Mouse (Mus musculus) midbrain, embryonic 15.5 days (tissue): ENCODE measurements at regions not wholly inside any gene's neighbourhood (a gene's known extent, or its start where the extent isn't known, plus 50 kb on each side); places are given as distances from the start of the nearest gene placed in this dataset.

ENCODE experiments used
- ATAC-seq: fragments of 200-750 bp; cut with Nextera tagmentation; replicated peaks from 2 replicates; pipeline ENCODE4 v1.8.0; 2017; ENCODE audit warnings: moderate TSS enrichment
- H3K27ac ChIP-seq: fragments of 300-500 bp; sonication (generic); 2 replicates; pipeline ENCODE4 v1.5.1; 2015; ENCODE audit warnings: mild to moderate bottlenecking, inconsistent platforms
- H3K27me3 ChIP-seq: fragments of 300-500 bp; sonication (generic); replicated peaks from 2 replicates; pipeline ENCODE4 v1.6.1; 2015; ENCODE audit warnings: inconsistent platforms
- H3K36me3 ChIP-seq: fragments of 300-500 bp; sonication (generic); replicated peaks from 2 replicates; pipeline ENCODE4 v1.6.1; 2015; ENCODE audit warnings: inconsistent platforms
- H3K4me1 ChIP-seq: fragments of 300-500 bp; sonication (generic); 2 replicates; pipeline ENCODE4 v1.6.1; 2015; ENCODE audit warnings: inconsistent platforms
- H3K4me2 ChIP-seq: fragments of 300-500 bp; sonication (generic); 2 replicates; pipeline ENCODE4 v1.6.1; 2015; ENCODE audit warnings: inconsistent platforms, mild to moderate bottlenecking, moderate library complexity
- H3K4me3 ChIP-seq: fragments of 300-500 bp; sonication (generic); 2 replicates; pipeline ENCODE4 v1.5.1; 2015; ENCODE audit warnings: mild to moderate bottlenecking, inconsistent platforms
- H3K9ac ChIP-seq: fragments of 300-500 bp; sonication (generic); 2 replicates; pipeline ENCODE4 v1.6.1; 2015; ENCODE audit warnings: mild to moderate bottlenecking, inconsistent platforms
- H3K9me3 ChIP-seq: fragments of 300-500 bp; sonication (generic); 2 replicates; pipeline ENCODE4 v1.6.1; 2016; ENCODE audit warnings: inconsistent platforms
- WGBS: fragments of 180-500 bp; shearing (Covaris S2); methylation state at CpG from one replicate; pipeline ENCODE4 v1.1.7; 2015; ENCODE audit warnings: mixed read lengths; 5-methylcytosine and 5-hydroxymethylcytosine counted together

- no peaks in the 10 kb centered on the region for H3K36me3 ChIP-seq
- no peak overlapping the region for H3K4me3 ChIP-seq
- no peak overlapping the region for H3K27ac ChIP-seq
- ATAC-seq: no peak
- H3K9ac ChIP-seq: no peak overlapping the region
- H3K4me1 ChIP-seq: peaks cover 7% of the 10 kb centered on the region; the same call in 1 of the 2 replicates
- H3K9me3 ChIP-seq: no peaks in the 10 kb centered on the region
- 70% methylated on average over 2 of the region's 2 CpGs for WGBS
- H3K27me3 ChIP-seq: no peaks in the 10 kb centered on the region
- no peak overlapping the region for H3K4me2 ChIP-seq
These were observed 259.8 kb upstream of the Camk1g start for GRCm38 (mm10) chr1:193629887-193630286.

DNA sequence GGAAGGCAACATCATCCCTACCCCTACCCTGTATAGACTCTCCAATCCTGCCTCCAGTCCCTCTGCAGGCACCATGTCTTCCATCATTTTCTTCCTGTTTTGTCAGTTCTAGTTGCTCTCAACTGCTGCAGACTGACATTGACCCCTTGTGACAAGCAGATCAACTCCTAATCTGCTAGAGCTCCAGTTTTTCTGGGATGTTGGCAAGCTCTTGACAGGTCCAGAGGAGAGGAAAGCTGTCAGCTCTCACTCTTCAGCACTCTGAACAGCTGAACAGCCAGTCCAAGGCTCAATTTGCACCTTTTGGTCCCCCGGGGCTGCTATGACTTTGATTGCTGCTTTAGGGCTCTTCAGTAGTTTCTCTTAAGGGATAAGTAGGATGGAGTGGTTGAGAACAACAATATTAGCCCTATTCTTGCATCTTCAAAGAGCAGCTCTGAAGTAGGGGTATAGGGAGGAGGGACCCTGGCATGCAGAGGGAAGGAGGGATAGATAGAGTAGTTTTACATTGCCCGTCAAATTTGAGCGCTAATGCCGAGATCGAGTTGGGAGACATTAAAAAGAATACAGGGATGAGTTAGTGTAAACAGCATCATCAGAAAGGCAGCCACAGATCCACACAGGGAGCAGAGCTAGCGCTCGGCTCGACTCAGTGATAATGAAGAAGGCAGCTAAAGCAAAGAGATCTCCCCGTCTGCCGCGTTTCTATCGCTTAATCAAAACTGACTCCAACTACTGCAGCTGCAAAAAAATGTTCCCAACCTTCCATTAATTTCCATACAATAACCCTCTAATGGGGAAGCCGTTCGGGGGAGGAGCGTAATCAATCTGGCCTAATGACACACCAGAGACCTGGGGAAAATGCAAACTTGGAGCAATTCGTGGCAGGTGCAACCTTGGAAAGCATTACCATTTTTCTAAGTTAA is 257.1 kb upstream of the Camk1g start:
- 53% methylated on average over 16 of the region's 16 CpGs for WGBS
- H3K27ac ChIP-seq: 0 out of 2 replicates have a peak overlapping the region, but pooled peaks have one; percentile 2
- H3K9ac ChIP-seq: no peak overlapping the region
- 0 out of 2 replicates have a peak overlapping the region, but pooled peaks have one; percentile 2 for H3K4me2 ChIP-seq
- ATAC-seq: peak; percentile 69
- H3K27me3 ChIP-seq: no peaks in the 10 kb centered on the region
- no peaks in the 10 kb centered on the region for H3K36me3 ChIP-seq
- H3K4me1 ChIP-seq: peaks cover 7% of the 10 kb centered on the region; the same call in 1 of the 2 replicates
- no peaks in the 10 kb centered on the region for H3K9me3 ChIP-seq
- no peak overlapping the region for H3K4me3 ChIP-seq

DNA sequence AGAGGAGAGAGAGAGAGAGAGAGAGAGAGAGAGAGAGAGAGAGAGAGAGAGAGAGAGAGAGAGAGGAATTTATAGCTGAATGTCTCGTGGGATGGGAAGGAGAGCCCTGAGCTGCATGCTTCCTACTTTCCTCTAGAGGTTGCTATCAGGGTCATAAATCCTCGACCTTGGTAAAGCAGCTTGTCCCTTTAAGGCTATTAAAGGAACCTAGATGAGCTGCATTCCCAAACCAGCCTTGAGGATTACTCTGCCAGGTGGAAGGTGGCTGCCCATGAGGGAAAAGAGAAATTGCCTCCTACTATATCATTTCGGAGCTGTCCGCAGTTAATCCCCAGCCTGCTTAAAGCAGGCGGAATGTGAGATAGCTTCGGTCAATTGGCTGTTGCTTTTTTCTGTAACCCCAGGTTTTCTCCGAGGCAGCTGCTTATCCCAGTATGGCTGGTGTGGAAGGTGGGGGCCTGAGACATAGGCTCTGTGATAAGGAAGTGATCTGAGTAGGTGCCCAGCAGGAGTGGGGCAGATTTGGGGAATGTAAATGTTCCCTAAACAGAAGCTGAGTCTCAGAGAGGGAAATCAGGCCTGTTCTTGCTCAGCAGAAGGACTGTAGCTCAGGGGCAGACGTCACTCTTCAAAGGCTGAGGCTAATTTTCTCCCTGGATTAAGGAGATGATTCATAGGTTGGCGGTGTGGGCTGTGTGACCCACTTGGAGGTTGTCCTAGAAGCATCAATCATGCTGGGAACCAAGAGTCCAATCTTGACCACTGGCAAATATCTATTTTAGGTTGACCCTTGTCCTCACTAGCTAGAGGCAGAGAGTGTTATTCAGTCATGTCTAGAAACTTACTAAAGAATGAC is 255.2 kb upstream of the Camk1g start:
- Histone ChIP-seq H3K4me1 (peaks cover 7% of the 10 kb centered on the region; the same call in 1 of the 2 replicates), H3K4me3 (no peak overlapping the region), H3K27me3 (no peaks in the 10 kb centered on the region), H3K27ac (no peak overlapping the region), H3K36me3 (no peaks in the 10 kb centered on the region), H3K9me3 (no peaks in the 10 kb centered on the region), H3K4me2 (no peak overlapping the region), H3K9ac (no peak overlapping the region)
- WGBS: 20% methylated on average over 9 of the region's 9 CpGs
- 0 out of 2 replicates have a peak, but pooled peaks have one; percentile 30 for ATAC-seq

DNA sequence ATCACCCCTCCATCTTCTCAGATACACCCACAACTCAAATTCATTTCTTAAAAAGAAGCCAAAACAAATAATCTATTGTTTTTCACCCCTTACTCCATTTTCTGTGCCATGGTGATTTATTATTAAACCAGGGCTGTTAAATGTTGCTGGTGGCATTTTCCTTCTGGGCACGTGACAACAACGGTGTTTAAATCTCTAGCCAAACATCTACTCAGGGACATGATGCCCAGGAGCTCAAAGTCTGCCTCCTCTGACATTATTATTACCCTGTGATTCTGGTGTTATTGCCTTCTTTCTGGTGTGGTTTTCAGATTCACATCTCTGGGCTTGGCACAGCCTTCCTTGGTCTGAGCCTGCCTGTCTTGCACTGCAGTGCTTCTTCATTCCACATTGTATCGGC is 253.5 kb upstream of the Camk1g start:
- Histone ChIP-seq H3K27ac (no peak overlapping the region), H3K27me3 (no peaks in the 10 kb centered on the region), H3K4me2 (no peak overlapping the region), H3K4me3 (no peak overlapping the region), H3K9me3 (no peaks in the 10 kb centered on the region), H3K4me1 (peaks cover 7% of the 10 kb centered on the region; the same call in 1 of the 2 replicates), H3K36me3 (no peaks in the 10 kb centered on the region), H3K9ac (no peak overlapping the region)
- 82% methylated on average over 3 of the region's 3 CpGs for WGBS
- no peak for ATAC-seq

GRCm38 (mm10) chr1:193618250-193618649 is 248.2 kb upstream of the Camk1g start:
- Histone ChIP-seq H3K27me3 (no peaks in the 10 kb centered on the region), H3K9ac (no peak overlapping the region), H3K4me2 (no peak overlapping the region), H3K27ac (no peak overlapping the region; the same call in 1 of the 2 replicates), H3K36me3 (no peaks in the 10 kb centered on the region), H3K4me3 (no peak overlapping the region), H3K4me1 (no peaks in the 10 kb centered on the region), H3K9me3 (no peaks in the 10 kb centered on the region)
- ATAC-seq: no peak
- WGBS: 61% methylated on average over 8 of the region's 8 CpGs

DNA sequence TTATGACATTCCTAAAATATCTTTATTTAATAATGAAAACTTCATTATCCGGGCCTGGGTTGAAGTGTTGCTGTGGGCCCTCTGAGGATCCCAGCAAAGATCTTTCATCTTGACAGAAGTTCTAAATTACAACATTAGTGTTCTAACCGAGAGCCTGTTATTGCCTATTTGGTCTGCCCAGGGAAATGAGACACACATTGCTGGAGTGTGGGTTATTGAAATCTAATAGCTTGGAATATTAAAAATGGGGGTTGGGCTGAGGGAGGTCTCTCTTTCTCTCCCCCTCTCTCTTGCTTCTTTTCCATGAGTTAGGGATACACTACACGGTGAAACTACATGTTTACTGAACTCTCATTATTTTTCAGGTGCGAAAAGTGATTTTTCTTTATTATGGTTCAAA is 240.4 kb upstream of the Camk1g start:
- ATAC-seq: no peak
- no peak overlapping the region for H3K9ac ChIP-seq
- no peaks in the 10 kb centered on the region for H3K4me1 ChIP-seq
- H3K9me3 ChIP-seq: no peaks in the 10 kb centered on the region
- H3K27ac ChIP-seq: no peak overlapping the region
- no peak overlapping the region for H3K4me3 ChIP-seq
- no peaks in the 10 kb centered on the region for H3K36me3 ChIP-seq
- 85% methylated on average over 4 of the region's 4 CpGs for WGBS
- H3K4me2 ChIP-seq: no peak overlapping the region
- no peaks in the 10 kb centered on the region for H3K27me3 ChIP-seq

- H3K27ac ChIP-seq: no peak overlapping the region
- no peak overlapping the region for H3K4me2 ChIP-seq
- no peak overlapping the region for H3K4me3 ChIP-seq
- H3K27me3 ChIP-seq: no peaks in the 10 kb centered on the region
- ATAC-seq: no peak
- H3K4me1 ChIP-seq: no peaks in the 10 kb centered on the region
- 74% methylated on average over 4 of the region's 4 CpGs for WGBS
- H3K9me3 ChIP-seq: no peaks in the 10 kb centered on the region
- no peak overlapping the region for H3K9ac ChIP-seq
- H3K36me3 ChIP-seq: no peaks in the 10 kb centered on the region
These were observed 229.8 kb upstream of the Camk1g start for GRCm38 (mm10) chr1:193599895-193600294.

GRCm38 (mm10) chr1:193599163-193599562 is 229.1 kb upstream of the Camk1g start:
- no peak overlapping the region for H3K27ac ChIP-seq
- no peaks in the 10 kb centered on the region for H3K36me3 ChIP-seq
- 36% methylated on average over 1 of the region's 1 CpGs for WGBS
- H3K4me3 ChIP-seq: no peak overlapping the region
- no peak overlapping the region for H3K9ac ChIP-seq
- H3K9me3 ChIP-seq: no peaks in the 10 kb centered on the region
- no peaks in the 10 kb centered on the region for H3K27me3 ChIP-seq
- no peak for ATAC-seq
- H3K4me2 ChIP-seq: no peak overlapping the region
- H3K4me1 ChIP-seq: no peaks in the 10 kb centered on the region

GRCm38 (mm10) chr1:193590301-193590829 is 220.3 kb upstream of the Camk1g start:
- no peak overlapping the region for H3K4me3 ChIP-seq
- peak overlapping the region; percentile 62; the same call in 1 of the 2 replicates for H3K27ac ChIP-seq
- peak; percentile 66 for ATAC-seq
- WGBS: 8% methylated on average over 5 of the region's 5 CpGs
- no peaks in the 10 kb centered on the region for H3K36me3 ChIP-seq
- H3K9ac ChIP-seq: no peak overlapping the region
- H3K27me3 ChIP-seq: no peaks in the 10 kb centered on the region
- peaks cover 34% of the 10 kb centered on the region for H3K4me1 ChIP-seq
- no peak overlapping the region for H3K4me2 ChIP-seq
- H3K9me3 ChIP-seq: no peaks in the 10 kb centered on the region

DNA sequence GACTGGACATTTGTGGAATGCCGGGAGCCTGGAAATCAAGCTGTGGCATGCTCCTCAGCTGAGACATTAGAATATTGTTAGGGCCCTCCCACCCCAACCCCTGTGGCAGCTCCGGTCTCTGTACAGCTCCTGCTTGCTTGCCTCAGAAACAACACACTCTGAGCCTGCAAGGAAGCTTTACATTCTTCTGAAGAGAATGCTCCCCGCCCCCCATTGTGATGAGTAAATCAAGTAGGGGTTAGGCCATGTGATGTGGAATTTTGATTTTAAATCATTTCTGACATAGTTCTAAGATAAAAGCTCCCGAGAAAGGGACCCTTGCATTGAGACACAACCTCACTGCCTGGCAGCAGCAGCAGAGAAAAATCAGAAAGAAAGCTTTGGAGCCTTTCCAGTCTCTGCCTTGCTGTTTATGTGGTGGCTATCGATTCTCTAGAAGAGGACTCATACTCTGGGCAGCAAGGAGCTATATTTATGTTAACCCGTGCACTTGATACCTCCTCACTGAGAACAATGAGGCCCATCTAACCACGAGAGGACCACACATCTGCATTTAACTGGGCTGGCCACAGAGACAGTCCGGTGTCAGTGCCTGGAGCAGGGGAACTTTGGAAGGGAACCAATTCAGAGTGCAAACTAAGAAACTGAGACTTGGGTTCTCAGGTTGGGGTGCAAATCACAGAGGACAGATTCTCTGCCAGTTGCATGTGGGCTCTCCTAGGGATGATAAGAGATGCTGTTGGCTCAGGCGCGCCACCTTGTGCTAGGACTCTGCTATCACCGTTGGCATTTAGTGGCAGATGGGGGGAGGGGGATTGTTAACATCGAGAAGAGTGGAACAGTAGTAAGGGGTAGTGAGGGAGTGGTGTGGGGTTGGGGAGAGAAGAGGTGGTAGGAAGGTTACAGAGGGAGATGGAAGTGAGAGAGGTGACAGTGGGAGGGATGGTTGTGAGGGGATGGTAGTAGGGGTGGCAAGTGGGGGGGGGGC is 218.7 kb upstream of the Camk1g start:
- Histone ChIP-seq H3K9me3 (no peaks in the 10 kb centered on the region), H3K9ac (no peak overlapping the region), H3K4me1 (peaks cover 34% of the 10 kb centered on the region), H3K4me2 (no peak overlapping the region), H3K4me3 (no peak overlapping the region), H3K27me3 (no peaks in the 10 kb centered on the region), H3K27ac (no peak overlapping the region), H3K36me3 (no peaks in the 10 kb centered on the region)
- 17% methylated on average over 12 of the region's 12 CpGs for WGBS
- ATAC-seq: peak; percentile 65

DNA sequence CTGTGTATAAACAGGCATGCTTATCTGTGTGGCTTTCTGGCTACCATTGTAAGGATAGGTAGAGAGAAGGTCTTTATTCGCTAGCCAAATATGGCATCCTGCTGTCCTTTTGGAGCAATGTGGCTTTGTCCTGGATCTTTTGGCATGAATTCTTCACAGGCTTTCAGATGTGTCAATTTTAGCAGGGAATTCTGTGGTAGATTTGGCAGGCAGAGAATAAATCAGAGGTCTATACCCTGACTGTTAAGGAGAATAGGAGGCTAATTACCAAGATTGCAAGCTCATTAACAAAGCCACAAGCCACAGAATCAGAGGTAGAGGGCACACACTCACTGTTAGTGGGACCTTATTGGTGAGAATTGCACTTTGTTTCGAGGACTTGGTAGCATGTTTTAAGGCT is 217.2 kb upstream of the Camk1g start:
- ATAC-seq: no peak
- H3K4me1 ChIP-seq: peaks cover 34% of the 10 kb centered on the region

More for the DNA sequence above, 217.2 kb upstream of the Camk1g start:
- Histone ChIP-seq H3K9me3 (no peaks in the 10 kb centered on the region), H3K27ac (no peak overlapping the region), H3K9ac (no peak overlapping the region), H3K36me3 (no peaks in the 10 kb centered on the region), H3K4me2 (no peak overlapping the region), H3K27me3 (no peaks in the 10 kb centered on the region), H3K4me3 (no peak overlapping the region)
- 72% methylated on average over 2 of the region's 2 CpGs for WGBS
